Mouse (Mus musculus) kidney, adult 2 months (tissue): ENCODE data around the gene Sgpp1.
A peak's percentile ranks its signal among the peaks of the same experiment; 100 is the strongest.

Source experiments
- CTCF ChIP-seq: fragments of 200-500 bp; conservative IDR thresholded peaks from 2 replicates; pipeline ENCODE4 v1.5.1; 2011; ENCODE audit warnings: low read depth, mild to moderate bottlenecking, control low read depth, low read length, moderate library complexity, mixed read lengths; ENCODE audit not compliant: insufficient read depth, insufficient read length
- POLR2A ChIP-seq: fragments of 200-500 bp; IDR thresholded peaks from one replicate; pipeline ENCODE4 v1.6.1; 2011; ENCODE audit warnings: low read depth, low read length, control low read depth

- TF ChIP-seq CTCF, result peak; percentile 30; the same call in 1 of the 2 replicates
- TF ChIP-seq POLR2A, result peak; percentile 67
Observed at GRCm38 (mm10) chr12:75669258-75670106, 66.0 kb downstream of the Sgpp1 start, which contains the start of gene Wdr89.
